Mouse (Mus musculus) cerebellum, postnatal 14 days (tissue): ENCODE measurements around the gene Fam83e.
A peak's percentile ranks its signal among the peaks of the same experiment; 100 is the strongest.

Experiments used
- DNase-seq, 2 experiments: peaks; one replicate each; pipeline ENCODE4 v3.0.0; 2021; ENCODE audit warnings: mixed read lengths in 2 of 2

Fam83e gene

GRCm38 (mm10) chr7:45702316-45702715 lies 18.7 kb upstream of the Fam83e start:
- peak in 1 of 2 experiments; percentile 18 for DNase-seq

GRCm38 (mm10) chr7:45702809-45703520 lies 18.0 kb upstream of the Fam83e start:
- peak; percentile 26 to 33 for DNase-seq

- DNase-seq = peak in 1 of 2 experiments; percentile 62
These were observed 17.4 kb upstream of the Fam83e start for GRCm38 (mm10) chr7:45703521-45704033.

GRCm38 (mm10) chr7:45704046-45704559 lies 16.9 kb upstream of the Fam83e start:
- DNase-seq = peak; percentile 87

- peak; percentile 98 to 99 for DNase-seq
These were observed 16.1 kb upstream of the Fam83e start, which contains the start of gene Dbp for GRCm38 (mm10) chr7:45704730-45705442. Gene Dbp, plus strand, starts transcription at chr7:45705088.

- DNase-seq = no peak
These were observed 15.6 kb upstream of the Fam83e start for GRCm38 (mm10) chr7:45705443-45705864.

- peak; percentile 78 to 91 for DNase-seq
These were observed 15.1 kb upstream of the Fam83e start for GRCm38 (mm10) chr7:45705873-45706281.

- peak; percentile 90 to 94 for DNase-seq
These were observed 14.2 kb upstream of the Fam83e start for GRCm38 (mm10) chr7:45706721-45707241.

GRCm38 (mm10) chr7:45707375-45707967 lies 13.5 kb upstream of the Fam83e start:
- peak; percentile 97 to 98 for DNase-seq

- DNase-seq = peak; percentile 43 to 45
These were observed 12.7 kb upstream of the Fam83e start for GRCm38 (mm10) chr7:45708221-45708761.

GRCm38 (mm10) chr7:45709036-45709435 lies 12.0 kb upstream of the Fam83e start:
- peak; percentile 40 for DNase-seq

GRCm38 (mm10) chr7:45709677-45710355 lies 11.2 kb upstream of the Fam83e start:
- peak in 1 of 2 experiments; percentile 26 for DNase-seq

GRCm38 (mm10) chr7:45710477-45711191 lies 10.4 kb upstream of the Fam83e start:
- peak; percentile 21 to 25 for DNase-seq

GRCm38 (mm10) chr7:45711316-45712021 lies 9.5 kb upstream of the Fam83e start:
- peak; percentile 22 to 46 for DNase-seq

- DNase-seq = peak; percentile 39 to 69
These were observed 8.8 kb upstream of the Fam83e start for GRCm38 (mm10) chr7:45712022-45712757.

- peak in 1 of 2 experiments; percentile 35 for DNase-seq
These were observed 7.6 kb upstream of the Fam83e start for GRCm38 (mm10) chr7:45713396-45713795.

- no peak for DNase-seq
These were observed 7.0 kb upstream of the Fam83e start for GRCm38 (mm10) chr7:45713881-45714520.

GRCm38 (mm10) chr7:45714630-45715089 lies 6.4 kb upstream of the Fam83e start:
- peak in 1 of 2 experiments; percentile 29 for DNase-seq

- DNase-seq = peak; percentile 99
These were observed 5.8 kb upstream of the Fam83e start, which contains the start of gene Rpl18 for GRCm38 (mm10) chr7:45715090-45715708. Gene Rpl18, plus strand, starts transcription at chr7:45715457.
